Mouse (Mus musculus): ENCODE data around the gene Eprs. TPM values are rescaled to one million over a fixed set of nuclear protein-coding genes. Genes with fewer than 3 reads are reported as not detected.

Eprs gene
- polyA plus RNA-seq, 1 experiment from 2014 or later: 158 TPM

- no peaks in the 10 kb centered on the region for H3K27me3 ChIP-seq (ENCODE audit: control insufficient read depth, insufficient read depth, low read length)
- 91% methylated on average over 2 of the region's 2 CpGs for WGBS
- H3K9ac ChIP-seq (replicated peaks; ENCODE audit: low read depth, low read length): no peak overlapping the region
- H3K4me3 ChIP-seq (ENCODE audit: low read depth, low read length): no peak overlapping the region
- no peaks in the 10 kb centered on the region for H3K9me3 ChIP-seq (ENCODE audit: control insufficient read depth, low read length)
- H3K4me2 ChIP-seq (ENCODE audit: low read depth, low read length): no peak overlapping the region
- H3K36me3 ChIP-seq (ENCODE audit: control insufficient read depth, insufficient read depth, low read length): peaks cover 57% of the 10 kb centered on the region
- no peak for ATAC-seq (ENCODE audit: low read depth)
- no peaks in the 10 kb centered on the region for H3K4me1 ChIP-seq (ENCODE audit: control insufficient read depth, insufficient read depth, low read length)
- no peak overlapping the region for H3K27ac ChIP-seq (ENCODE audit: low read depth, low read length)
Measured at GRCm38 (mm10) chr1:185377429-185377828, 14.6 kb downstream of the Eprs start.

- H3K27me3 ChIP-seq (ENCODE audit: control insufficient read depth, insufficient read depth, low read length): no peaks in the 10 kb centered on the region
- peaks cover 62% of the 10 kb centered on the region for H3K36me3 ChIP-seq (ENCODE audit: control insufficient read depth, insufficient read depth, low read length)
- H3K27ac ChIP-seq (ENCODE audit: low read depth, low read length): no peak overlapping the region
- no peak overlapping the region for H3K9ac ChIP-seq (replicated peaks; ENCODE audit: low read depth, low read length)
- no peaks in the 10 kb centered on the region for H3K4me1 ChIP-seq (ENCODE audit: control insufficient read depth, insufficient read depth, low read length)
- no peak for ATAC-seq (ENCODE audit: low read depth)
- 94% methylated on average over 5 of the region's 5 CpGs for whole genome bisulfite sequencing
- no peak overlapping the region for H3K4me2 ChIP-seq (ENCODE audit: low read depth, low read length)
- H3K4me3 ChIP-seq (ENCODE audit: low read depth, low read length): no peak overlapping the region
- H3K9me3 ChIP-seq (ENCODE audit: control insufficient read depth, low read length): no peaks in the 10 kb centered on the region
Measured at GRCm38 (mm10) chr1:185401615-185402014, 38.8 kb downstream of the Eprs start.

DNA sequence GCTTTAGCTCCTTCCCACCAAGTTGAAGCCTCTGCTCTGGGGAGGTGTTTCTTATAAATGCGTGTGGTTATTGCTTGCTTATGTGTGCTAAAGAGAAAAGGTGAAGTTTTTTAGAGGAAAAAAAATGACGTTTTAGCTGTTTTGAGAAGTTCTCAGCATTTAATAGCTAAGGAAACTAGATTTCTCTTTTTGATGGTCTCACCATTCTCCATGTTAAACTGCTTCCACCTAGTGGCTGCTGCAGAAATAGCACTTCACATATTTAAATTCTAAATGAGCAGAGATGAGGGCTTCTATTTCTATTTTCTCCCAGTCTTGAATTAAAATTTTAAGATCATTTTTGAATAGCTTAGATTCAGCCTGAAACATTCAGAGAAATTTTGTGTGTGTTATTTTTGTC, 41.2 kb downstream of the Eprs start:
- Histone ChIP-seq H3K4me2 (ENCODE audit: low read depth, low read length) (no peak overlapping the region), H3K4me1 (ENCODE audit: control insufficient read depth, insufficient read depth, low read length) (no peaks in the 10 kb centered on the region), H3K27me3 (ENCODE audit: control insufficient read depth, insufficient read depth, low read length) (no peaks in the 10 kb centered on the region), H3K4me3 (ENCODE audit: low read depth, low read length) (no peak overlapping the region), H3K36me3 (ENCODE audit: control insufficient read depth, insufficient read depth, low read length) (peaks cover 62% of the 10 kb centered on the region), H3K9me3 (ENCODE audit: control insufficient read depth, low read length) (no peaks in the 10 kb centered on the region), H3K27ac (ENCODE audit: low read depth, low read length) (no peak overlapping the region), H3K9ac (replicated peaks; ENCODE audit: low read depth, low read length) (no peak overlapping the region)
- no peak for ATAC-seq (ENCODE audit: low read depth)
- 48% methylated on average over 2 of the region's 2 CpGs for WGBS

GRCm38 (mm10) chr1:185405921-185406320, 43.1 kb downstream of the Eprs start:
- Histone ChIP-seq H3K9ac (replicated peaks; ENCODE audit: low read depth, low read length) (no peak overlapping the region), H3K4me2 (ENCODE audit: low read depth, low read length) (no peak overlapping the region), H3K4me1 (ENCODE audit: control insufficient read depth, insufficient read depth, low read length) (no peaks in the 10 kb centered on the region), H3K36me3 (ENCODE audit: control insufficient read depth, insufficient read depth, low read length) (peaks cover 58% of the 10 kb centered on the region), H3K4me3 (ENCODE audit: low read depth, low read length) (no peak overlapping the region), H3K9me3 (ENCODE audit: control insufficient read depth, low read length) (no peaks in the 10 kb centered on the region), H3K27me3 (ENCODE audit: control insufficient read depth, insufficient read depth, low read length) (no peaks in the 10 kb centered on the region), H3K27ac (ENCODE audit: low read depth, low read length) (no peak overlapping the region)
- WGBS: 84% methylated on average over 10 of the region's 10 CpGs
- no peak for ATAC-seq (ENCODE audit: low read depth)

DNA sequence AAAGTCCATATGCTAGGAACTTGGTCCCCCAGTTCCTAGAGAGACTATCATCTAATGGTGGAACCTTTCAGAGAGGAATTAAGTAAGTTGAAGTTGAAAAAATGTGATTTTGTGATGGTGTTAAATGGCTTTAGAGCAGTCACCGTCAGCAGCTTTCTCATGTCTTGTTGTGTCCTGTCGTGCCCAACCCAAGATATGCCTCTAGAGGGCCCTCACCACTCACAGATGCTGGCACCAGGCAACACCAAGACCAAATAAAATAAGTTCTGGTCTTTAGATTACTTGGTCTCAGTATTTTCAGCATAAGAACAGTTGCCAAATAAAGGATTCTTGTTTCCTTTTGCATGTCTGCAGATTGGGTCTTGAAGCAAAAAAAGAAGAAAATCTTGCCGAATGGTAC, 47.0 kb downstream of the Eprs start:
- no peak overlapping the region for H3K4me3 ChIP-seq (ENCODE audit: low read depth, low read length)
- peaks cover 58% of the 10 kb centered on the region for H3K36me3 ChIP-seq (ENCODE audit: control insufficient read depth, insufficient read depth, low read length)
- no peak overlapping the region for H3K27ac ChIP-seq (ENCODE audit: low read depth, low read length)
- no peaks in the 10 kb centered on the region for H3K9me3 ChIP-seq (ENCODE audit: control insufficient read depth, low read length)
- H3K4me2 ChIP-seq (ENCODE audit: low read depth, low read length): no peak overlapping the region
- H3K4me1 ChIP-seq (ENCODE audit: control insufficient read depth, insufficient read depth, low read length): no peaks in the 10 kb centered on the region
- H3K27me3 ChIP-seq (ENCODE audit: control insufficient read depth, insufficient read depth, low read length): no peaks in the 10 kb centered on the region
- no peak overlapping the region for H3K9ac ChIP-seq (replicated peaks; ENCODE audit: low read depth, low read length)
- ATAC-seq (ENCODE audit: low read depth): no peak
- WGBS: 87% methylated on average over 3 of the region's 3 CpGs

- Histone ChIP-seq H3K4me1 (ENCODE audit: control insufficient read depth, insufficient read depth, low read length) (no peaks in the 10 kb centered on the region), H3K4me2 (ENCODE audit: low read depth, low read length) (no peak overlapping the region), H3K27ac (ENCODE audit: low read depth, low read length) (no peak overlapping the region), H3K27me3 (ENCODE audit: control insufficient read depth, insufficient read depth, low read length) (no peaks in the 10 kb centered on the region), H3K9ac (replicated peaks; ENCODE audit: low read depth, low read length) (no peak overlapping the region), H3K9me3 (ENCODE audit: control insufficient read depth, low read length) (no peaks in the 10 kb centered on the region), H3K36me3 (ENCODE audit: control insufficient read depth, insufficient read depth, low read length) (peaks cover 49% of the 10 kb centered on the region), H3K4me3 (ENCODE audit: low read depth, low read length) (no peak overlapping the region)
- WGBS: 90% methylated on average over 9 of the region's 9 CpGs
- no peak for ATAC-seq (ENCODE audit: low read depth)
Measured at GRCm38 (mm10) chr1:185418011-185418410, 55.2 kb downstream of the Eprs start.

DNA sequence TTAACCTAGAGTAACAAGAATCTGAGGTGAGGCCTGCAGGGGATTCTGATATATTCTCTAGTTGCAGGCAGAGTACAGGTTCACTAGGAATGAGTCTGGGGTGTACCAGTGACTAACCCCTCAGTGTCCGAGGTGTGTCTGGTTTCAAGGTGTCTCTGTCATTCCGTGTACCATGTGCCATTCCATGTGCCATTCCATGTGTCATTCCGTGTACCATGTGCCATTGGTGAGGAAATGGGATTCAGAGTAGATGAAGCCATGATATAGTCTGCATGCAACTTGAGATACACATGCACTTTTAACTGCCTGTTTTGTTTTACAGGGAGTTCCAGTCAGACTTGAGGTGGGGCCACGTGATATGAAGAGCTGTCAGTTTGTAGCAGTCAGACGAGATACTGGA, 57.0 kb downstream of the Eprs start:
- H3K27me3 ChIP-seq (ENCODE audit: control insufficient read depth, insufficient read depth, low read length): no peaks in the 10 kb centered on the region
- no peak overlapping the region for H3K4me2 ChIP-seq (ENCODE audit: low read depth, low read length)
- H3K27ac ChIP-seq (ENCODE audit: low read depth, low read length): no peak overlapping the region
- WGBS: 97% methylated on average over 5 of the region's 5 CpGs
- no peak for ATAC-seq (ENCODE audit: low read depth)
- no peaks in the 10 kb centered on the region for H3K9me3 ChIP-seq (ENCODE audit: control insufficient read depth, low read length)
- H3K4me1 ChIP-seq (ENCODE audit: control insufficient read depth, insufficient read depth, low read length): no peaks in the 10 kb centered on the region
- H3K4me3 ChIP-seq (ENCODE audit: low read depth, low read length): no peak overlapping the region
- H3K36me3 ChIP-seq (ENCODE audit: control insufficient read depth, insufficient read depth, low read length): peaks cover 43% of the 10 kb centered on the region
- no peak overlapping the region for H3K9ac ChIP-seq (replicated peaks; ENCODE audit: low read depth, low read length)

- no peak overlapping the region for H3K27ac ChIP-seq (ENCODE audit: low read depth, low read length)
- no peak overlapping the region for H3K4me3 ChIP-seq (ENCODE audit: low read depth, low read length)
- H3K9me3 ChIP-seq (ENCODE audit: control insufficient read depth, low read length): no peaks in the 10 kb centered on the region
- no peaks in the 10 kb centered on the region for H3K27me3 ChIP-seq (ENCODE audit: control insufficient read depth, insufficient read depth, low read length)
- H3K4me2 ChIP-seq (ENCODE audit: low read depth, low read length): no peak overlapping the region
- 93% methylated on average over 6 of the region's 6 CpGs for WGBS
- H3K36me3 ChIP-seq (ENCODE audit: control insufficient read depth, insufficient read depth, low read length): peaks cover 47% of the 10 kb centered on the region
- ATAC-seq (ENCODE audit: low read depth): no peak
- H3K4me1 ChIP-seq (ENCODE audit: control insufficient read depth, insufficient read depth, low read length): no peaks in the 10 kb centered on the region
- H3K9ac ChIP-seq (replicated peaks; ENCODE audit: low read depth, low read length): no peak overlapping the region
Measured at GRCm38 (mm10) chr1:185420776-185421175, 57.9 kb downstream of the Eprs start.

DNA sequence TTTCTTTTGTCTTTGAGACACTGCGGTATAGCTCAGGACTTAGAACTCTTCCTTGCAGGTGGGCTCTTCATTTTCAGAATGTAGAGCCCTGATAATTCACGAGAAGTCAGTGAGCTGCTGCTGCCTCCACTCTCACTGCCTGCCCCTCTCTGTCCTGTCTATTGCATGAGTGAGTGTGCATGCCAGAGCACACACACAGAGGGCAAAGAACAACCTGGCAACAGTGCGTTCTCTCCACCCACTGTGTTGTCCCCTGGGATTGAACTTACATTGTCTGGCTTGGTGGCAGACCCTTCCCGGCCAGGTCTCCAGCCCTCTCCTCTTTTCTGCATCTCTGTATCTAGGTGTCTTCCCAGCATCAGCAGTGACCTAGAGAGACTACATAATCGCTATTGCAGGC, 63.7 kb downstream of the Eprs start:
- H3K4me1 ChIP-seq (ENCODE audit: control insufficient read depth, insufficient read depth, low read length): no peaks in the 10 kb centered on the region
- peaks cover 33% of the 10 kb centered on the region for H3K36me3 ChIP-seq (ENCODE audit: control insufficient read depth, insufficient read depth, low read length)
- H3K4me3 ChIP-seq (ENCODE audit: low read depth, low read length): no peak overlapping the region
- H3K9ac ChIP-seq (replicated peaks; ENCODE audit: low read depth, low read length): no peak overlapping the region
- WGBS: 93% methylated on average over 5 of the region's 5 CpGs
- H3K27me3 ChIP-seq (ENCODE audit: control insufficient read depth, insufficient read depth, low read length): no peaks in the 10 kb centered on the region
- H3K27ac ChIP-seq (ENCODE audit: low read depth, low read length): no peak overlapping the region
- H3K4me2 ChIP-seq (ENCODE audit: low read depth, low read length): no peak overlapping the region
- ATAC-seq (ENCODE audit: low read depth): no peak
- H3K9me3 ChIP-seq (ENCODE audit: control insufficient read depth, low read length): no peaks in the 10 kb centered on the region

DNA sequence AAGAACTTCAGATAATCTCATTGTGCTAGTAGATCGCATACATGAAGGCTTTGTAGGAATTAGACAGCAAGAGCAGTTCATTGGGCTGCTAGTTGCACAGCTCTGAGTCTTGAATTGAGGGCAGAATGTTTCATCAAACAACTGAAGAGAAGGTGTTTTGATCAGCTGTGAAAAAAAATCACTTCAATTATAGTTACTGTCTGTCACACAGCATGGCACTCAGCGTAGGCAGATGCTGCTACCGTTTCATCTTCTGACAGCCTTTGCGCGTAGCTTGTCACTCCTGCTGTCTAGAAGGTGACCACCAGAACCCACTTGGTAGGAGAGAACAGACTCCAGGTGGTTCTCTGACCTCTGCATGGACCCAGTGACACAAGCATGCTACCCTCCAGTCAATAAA, 67.6 kb downstream of the Eprs start:
- H3K27ac ChIP-seq (ENCODE audit: low read depth, low read length): no peak overlapping the region
- no peaks in the 10 kb centered on the region for H3K27me3 ChIP-seq (ENCODE audit: control insufficient read depth, insufficient read depth, low read length)
- no peaks in the 10 kb centered on the region for H3K9me3 ChIP-seq (ENCODE audit: control insufficient read depth, low read length)
- peaks cover 28% of the 10 kb centered on the region for H3K36me3 ChIP-seq (ENCODE audit: control insufficient read depth, insufficient read depth, low read length)
- H3K9ac ChIP-seq (replicated peaks; ENCODE audit: low read depth, low read length): no peak overlapping the region
- no peak overlapping the region for H3K4me3 ChIP-seq (ENCODE audit: low read depth, low read length)
- H3K4me1 ChIP-seq (ENCODE audit: control insufficient read depth, insufficient read depth, low read length): no peaks in the 10 kb centered on the region
- ATAC-seq (ENCODE audit: low read depth): no peak
- H3K4me2 ChIP-seq (ENCODE audit: low read depth, low read length): no peak overlapping the region
- WGBS: 92% methylated on average over 5 of the region's 5 CpGs

Measured in neural tube, embryonic 14.5 days (tissue).